Mouse (Mus musculus) forebrain, embryonic 11.5 days (tissue): ENCODE measurements around the gene Ccdc8. TPM values are rescaled to one million over a fixed set of nuclear protein-coding genes. Genes with fewer than 3 reads are reported as not detected.
A peak's percentile ranks its signal among the peaks of the same experiment; 100 is the strongest.

Source experiments
- ATAC-seq: fragments of 200-750 bp; cut with Nextera tagmentation; replicated peaks from 2 replicates; pipeline ENCODE4 v1.8.0; 2017; ENCODE audit warnings: moderate TSS enrichment; ENCODE audit not compliant: low FRiP score
- DNase-seq: peaks from one replicate; pipeline ENCODE4 v3.0.0-alpha.2; 2017; ENCODE audit warnings: low spot score
- H3K27ac ChIP-seq: fragments of 300-500 bp; sonication (generic); 2 replicates; pipeline ENCODE4 v1.5.1; 2014; ENCODE audit warnings: low read depth, low read length
- H3K27me3 ChIP-seq: fragments of 300-500 bp; sonication (generic); 2 replicates; pipeline ENCODE4 v1.6.1; 2014; ENCODE audit warnings: mild to moderate bottlenecking, low read length, mixed read lengths; ENCODE audit not compliant: control insufficient read depth, insufficient read depth
- H3K36me3 ChIP-seq: fragments of 300-500 bp; sonication (generic); 2 replicates; pipeline ENCODE4 v1.6.1; 2014; ENCODE audit warnings: mild to moderate bottlenecking, low read length, moderate library complexity, mixed read lengths; ENCODE audit not compliant: control insufficient read depth, insufficient read depth
- H3K4me1 ChIP-seq: fragments of 300-500 bp; sonication (generic); replicated peaks from 2 replicates; pipeline ENCODE4 v1.6.1; 2014; ENCODE audit warnings: low read length, mixed read lengths; ENCODE audit not compliant: control insufficient read depth, insufficient read depth
- H3K4me2 ChIP-seq: fragments of 300-500 bp; sonication (generic); 2 replicates; pipeline ENCODE4 v1.6.1; 2014; ENCODE audit warnings: low read depth, mild to moderate bottlenecking, low read length, moderate library complexity, mixed read lengths; ENCODE audit not compliant: severe bottlenecking
- H3K4me3 ChIP-seq: fragments of 300-500 bp; sonication (generic); 2 replicates; pipeline ENCODE4 v1.5.1; 2014; ENCODE audit warnings: low read depth, low read length
- H3K9ac ChIP-seq: fragments of 300-500 bp; sonication (generic); 2 replicates; pipeline ENCODE4 v1.6.1; 2014; ENCODE audit warnings: low read length
- H3K9me3 ChIP-seq: fragments of 300-500 bp; sonication (generic); 2 replicates; pipeline ENCODE4 v1.6.1; 2016; ENCODE audit warnings: low read length, mixed read lengths; ENCODE audit not compliant: control insufficient read depth
- WGBS: fragments of 180-500 bp; shearing (Covaris S2); extraction: QIAGEN DNeasy Blood & Tissue Kit; methylation state at CpG from one replicate; pipeline ENCODE4 v1.1.7; 2014; 5-methylcytosine and 5-hydroxymethylcytosine counted together
- polyA plus RNA-seq: library from polyadenylated mRNA; unstranded; fragments of >200 nt; fragmentation: Nextera tagmentation; extraction: Ambion mirVana; gene quantifications from 2 replicates; pipeline ENCODE4 v1.2.1, GENCODE M21; 2014

The Ccdc8 gene
- polyA plus RNA-seq, 1 experiment from 2014 or later: 19.0 TPM

DNA sequence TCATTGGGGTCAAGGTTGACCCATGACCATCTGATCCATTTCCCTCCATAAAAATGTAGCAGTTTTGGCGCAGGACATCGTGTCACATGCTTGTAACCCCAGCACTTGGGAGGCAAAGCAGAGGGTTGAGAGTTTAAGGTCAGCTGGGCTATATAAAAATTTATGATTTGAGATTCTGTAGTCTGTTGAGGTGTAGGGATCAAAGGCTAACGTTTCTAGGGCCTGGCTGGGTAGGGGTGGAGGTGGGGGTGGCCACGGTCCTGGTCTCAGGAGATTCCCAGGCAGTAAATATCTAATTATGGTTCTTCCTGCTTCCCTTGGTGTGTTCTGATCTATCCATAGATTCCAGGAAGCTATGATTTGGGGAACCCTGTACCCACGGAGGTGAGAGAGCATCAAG, 30.8 kb upstream of the Ccdc8 start:
- ATAC-seq (no peak), DNase-seq (no peak)
- WGBS: 81% methylated on average over 5 of the region's 5 CpGs
- no peak overlapping the region for H3K27ac ChIP-seq
- H3K4me3 ChIP-seq: no peak overlapping the region
- no peak overlapping the region for H3K9ac ChIP-seq
- H3K9me3 ChIP-seq: no peaks in the 10 kb centered on the region
- peaks cover 11% of the 10 kb centered on the region for H3K4me1 ChIP-seq
- no peaks in the 10 kb centered on the region for H3K36me3 ChIP-seq
- no peak overlapping the region for H3K4me2 ChIP-seq
- no peaks in the 10 kb centered on the region for H3K27me3 ChIP-seq

DNA sequence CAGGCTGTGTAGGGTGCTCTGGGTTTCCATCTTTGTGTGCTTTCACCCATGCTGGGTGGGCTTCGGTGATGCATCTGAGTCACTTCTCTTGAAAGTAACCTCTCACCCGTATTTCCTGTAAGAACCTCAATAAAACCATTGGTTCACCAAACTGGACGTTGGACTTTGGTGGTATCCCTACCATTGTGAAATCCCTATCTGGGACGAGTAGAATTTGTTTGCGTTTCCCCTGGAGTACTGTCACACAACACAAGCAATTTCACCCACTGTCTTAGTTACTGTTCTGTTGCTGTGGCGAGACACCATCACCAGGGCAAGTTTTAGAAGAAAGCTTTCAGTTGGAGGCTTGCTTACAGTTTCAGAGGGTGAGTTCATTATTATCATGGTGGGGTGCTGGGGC, 24.1 kb upstream of the Ccdc8 start:
- no peaks in the 10 kb centered on the region for H3K4me1 ChIP-seq
- no peaks in the 10 kb centered on the region for H3K9me3 ChIP-seq
- H3K36me3 ChIP-seq: no peaks in the 10 kb centered on the region
- no peak overlapping the region for H3K4me3 ChIP-seq
- H3K27ac ChIP-seq: no peak overlapping the region
- DNase-seq (no peak), ATAC-seq (no peak)
- H3K9ac ChIP-seq: no peak overlapping the region
- H3K27me3 ChIP-seq: no peaks in the 10 kb centered on the region
- H3K4me2 ChIP-seq: no peak overlapping the region
- WGBS: 91% methylated on average over 6 of the region's 6 CpGs

DNA sequence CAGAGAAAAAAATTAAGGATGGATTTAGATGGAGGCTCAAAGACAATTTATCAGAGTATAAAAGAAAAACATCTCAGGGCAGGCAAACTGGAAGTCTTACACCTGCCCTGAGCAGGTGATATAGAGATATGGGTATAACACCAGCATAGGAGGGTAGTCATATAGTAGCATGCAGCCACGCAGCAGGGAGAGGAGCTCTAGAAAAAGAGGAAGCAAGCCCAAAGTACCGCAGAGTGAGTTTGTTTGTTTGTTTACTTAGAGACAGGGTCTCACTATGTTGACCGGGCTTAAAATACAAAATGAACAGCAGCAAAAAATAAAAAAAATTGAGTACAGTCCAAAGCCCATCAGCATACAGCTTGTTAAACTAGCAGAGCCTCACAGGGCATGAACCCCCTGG, 21.3 kb upstream of the Ccdc8 start:
- WGBS: 78% methylated on average over 3 of the region's 3 CpGs
- Histone ChIP-seq H3K4me3 (no peak overlapping the region), H3K36me3 (no peaks in the 10 kb centered on the region), H3K27ac (no peak overlapping the region), H3K9me3 (no peaks in the 10 kb centered on the region), H3K27me3 (no peaks in the 10 kb centered on the region), H3K4me1 (no peaks in the 10 kb centered on the region), H3K4me2 (no peak overlapping the region), H3K9ac (no peak overlapping the region)
- DNase-seq (no peak), ATAC-seq (no peak)

DNA sequence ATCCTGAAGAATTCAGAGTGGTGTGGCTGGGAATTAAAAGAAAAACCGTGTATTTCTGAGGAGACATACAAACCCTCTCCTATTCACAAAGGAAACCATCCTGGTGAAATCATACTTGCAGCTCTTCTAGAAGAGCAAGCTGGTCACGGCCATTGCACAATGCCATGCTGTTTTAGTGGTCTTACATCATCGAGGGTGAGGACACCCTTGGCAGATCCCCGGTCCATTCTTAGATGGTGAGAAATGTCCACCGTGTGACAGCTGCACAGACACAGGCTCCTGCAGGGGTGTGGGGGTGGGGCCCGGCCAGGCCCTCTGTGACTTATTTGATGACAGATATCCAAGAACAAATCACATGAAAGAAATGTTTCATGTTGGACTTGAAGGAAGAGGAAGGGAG, 18.5 kb upstream of the Ccdc8 start:
- no peak for DNase-seq
- WGBS: 84% methylated on average over 6 of the region's 6 CpGs

DNA sequence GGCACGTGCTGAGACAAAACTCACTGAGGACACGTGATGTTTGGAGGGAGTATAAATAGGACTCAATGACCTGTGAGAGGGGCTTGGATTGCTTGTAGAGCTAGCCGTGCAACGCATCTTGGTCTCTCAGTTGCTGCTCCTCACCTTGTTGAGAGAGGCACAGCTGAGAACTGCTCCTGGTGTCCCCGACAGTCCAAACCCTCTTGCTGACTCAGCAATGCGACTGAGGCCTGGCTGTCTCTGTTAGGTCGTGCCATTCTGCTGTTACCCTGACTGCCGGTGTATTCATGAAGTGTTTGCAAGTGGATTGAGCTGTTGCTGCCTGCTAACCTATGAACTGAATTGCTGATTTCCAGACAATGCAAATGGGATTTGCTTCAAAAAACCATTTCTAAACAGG, 16.2 kb upstream of the Ccdc8 start:
- no peak overlapping the region for H3K27ac ChIP-seq
- peaks cover 2% of the 10 kb centered on the region; the same call in 1 of the 2 replicates for H3K4me1 ChIP-seq
- ATAC-seq: no peak
- no peak overlapping the region for H3K4me3 ChIP-seq
- H3K9ac ChIP-seq: no peak overlapping the region
- 62% methylated on average over 8 of the region's 8 CpGs for WGBS
- H3K4me2 ChIP-seq: no peak overlapping the region
- no peaks in the 10 kb centered on the region for H3K36me3 ChIP-seq
- no peak for DNase-seq
- no peaks in the 10 kb centered on the region for H3K9me3 ChIP-seq
- no peaks in the 10 kb centered on the region for H3K27me3 ChIP-seq

More for the DNA sequence above, 18.5 kb upstream of the Ccdc8 start:
- Histone ChIP-seq H3K9ac (no peak overlapping the region), H3K4me1 (no peaks in the 10 kb centered on the region), H3K4me2 (no peak overlapping the region), H3K27me3 (no peaks in the 10 kb centered on the region), H3K36me3 (no peaks in the 10 kb centered on the region), H3K9me3 (no peaks in the 10 kb centered on the region), H3K4me3 (no peak overlapping the region), H3K27ac (no peak overlapping the region)
- no peak for ATAC-seq

DNA sequence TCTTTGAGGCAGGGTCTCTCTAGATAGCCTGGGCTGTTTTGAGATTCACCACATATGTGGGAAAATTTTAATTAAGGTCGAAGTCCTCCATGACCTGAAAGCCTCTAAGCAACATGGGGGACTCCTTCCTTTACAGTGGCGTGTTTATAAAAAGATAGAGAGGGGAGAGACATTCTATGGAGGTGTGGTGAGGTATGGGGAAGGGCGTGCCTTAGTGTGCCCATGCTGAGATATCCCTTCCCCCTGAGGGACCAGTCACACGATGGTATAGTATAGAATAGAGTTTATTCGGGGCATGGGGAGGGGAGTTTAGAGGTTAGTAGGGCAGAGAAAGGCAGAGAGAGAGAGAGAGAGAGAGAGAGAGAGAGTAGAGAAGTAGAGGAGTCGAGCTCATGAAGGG, 14.3 kb upstream of the Ccdc8 start:
- no peak overlapping the region for H3K9ac ChIP-seq
- no peak overlapping the region for H3K4me2 ChIP-seq
- H3K27ac ChIP-seq: no peak overlapping the region
- H3K27me3 ChIP-seq: no peaks in the 10 kb centered on the region
- no peak for ATAC-seq
- H3K4me1 ChIP-seq: peaks cover 7% of the 10 kb centered on the region; the same call in 1 of the 2 replicates
- WGBS: 74% methylated on average over 6 of the region's 6 CpGs
- H3K9me3 ChIP-seq: no peaks in the 10 kb centered on the region
- H3K36me3 ChIP-seq: no peaks in the 10 kb centered on the region
- H3K4me3 ChIP-seq: no peak overlapping the region
- no peak for DNase-seq

DNA sequence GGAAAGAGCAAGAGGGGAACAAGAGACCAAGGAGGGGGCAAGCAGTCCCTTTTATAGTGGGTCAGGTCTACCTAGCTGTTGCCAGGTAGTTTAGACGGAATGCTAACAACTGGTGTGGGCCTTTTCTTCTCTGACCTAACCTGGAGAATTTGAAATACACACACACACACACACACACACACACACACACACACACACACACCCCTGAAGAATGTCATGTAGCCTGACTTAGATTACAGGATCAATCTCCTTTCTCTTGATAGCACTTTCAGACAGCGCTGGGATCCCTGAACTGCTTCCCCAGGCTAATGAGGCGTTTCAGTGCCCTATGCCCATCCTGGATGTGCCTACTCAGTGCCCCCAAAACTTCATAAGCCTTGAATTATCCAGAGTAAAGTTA, 13.9 kb upstream of the Ccdc8 start:
- H3K4me2 ChIP-seq: no peak overlapping the region
- H3K27ac ChIP-seq: no peak overlapping the region
- no peak overlapping the region for H3K4me3 ChIP-seq
- no peaks in the 10 kb centered on the region for H3K36me3 ChIP-seq
- no peak for ATAC-seq
- H3K9ac ChIP-seq: no peak overlapping the region
- 93% methylated on average over 3 of the region's 3 CpGs for WGBS
- no peaks in the 10 kb centered on the region for H3K27me3 ChIP-seq
- H3K9me3 ChIP-seq: no peaks in the 10 kb centered on the region
- peaks cover 11% of the 10 kb centered on the region; the same call in 1 of the 2 replicates for H3K4me1 ChIP-seq
- no peak for DNase-seq

DNA sequence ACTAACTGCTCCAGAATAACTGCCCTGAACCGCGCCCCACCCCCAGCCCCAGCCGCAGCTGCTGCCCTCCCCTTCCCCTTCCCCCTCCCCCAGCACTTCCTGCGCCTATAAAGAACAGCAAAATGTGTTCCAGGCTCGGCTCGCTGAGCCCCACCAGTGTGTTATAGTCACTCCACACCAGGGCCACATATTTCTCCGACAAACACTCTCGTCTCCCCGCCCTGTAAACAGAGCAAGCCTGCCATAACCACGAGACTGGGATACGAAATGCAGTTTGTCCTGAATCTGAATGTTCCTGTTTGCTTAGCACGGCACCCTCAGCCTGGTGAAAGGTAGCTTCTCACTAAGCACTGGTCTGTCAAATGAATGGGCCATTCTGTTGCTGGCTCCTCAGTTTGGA, 12.2 kb upstream of the Ccdc8 start:
- H3K9me3 ChIP-seq: no peaks in the 10 kb centered on the region
- no peaks in the 10 kb centered on the region for H3K27me3 ChIP-seq
- H3K4me2 ChIP-seq: peak overlapping the region; percentile 22; the same call in 1 of the 2 replicates
- 10% methylated on average over 12 of the region's 12 CpGs for WGBS
- H3K27ac ChIP-seq: 0 out of 2 replicates have a peak overlapping the region, but pooled peaks have one; percentile 50
- no peak overlapping the region for H3K4me3 ChIP-seq
- H3K36me3 ChIP-seq: no peaks in the 10 kb centered on the region
- ATAC-seq: peak; percentile 40
- DNase-seq: peak; percentile 68
- H3K9ac ChIP-seq: peak overlapping the region; percentile 45
- H3K4me1 ChIP-seq: peaks cover 14% of the 10 kb centered on the region; the same call in 1 of the 2 replicates

DNA sequence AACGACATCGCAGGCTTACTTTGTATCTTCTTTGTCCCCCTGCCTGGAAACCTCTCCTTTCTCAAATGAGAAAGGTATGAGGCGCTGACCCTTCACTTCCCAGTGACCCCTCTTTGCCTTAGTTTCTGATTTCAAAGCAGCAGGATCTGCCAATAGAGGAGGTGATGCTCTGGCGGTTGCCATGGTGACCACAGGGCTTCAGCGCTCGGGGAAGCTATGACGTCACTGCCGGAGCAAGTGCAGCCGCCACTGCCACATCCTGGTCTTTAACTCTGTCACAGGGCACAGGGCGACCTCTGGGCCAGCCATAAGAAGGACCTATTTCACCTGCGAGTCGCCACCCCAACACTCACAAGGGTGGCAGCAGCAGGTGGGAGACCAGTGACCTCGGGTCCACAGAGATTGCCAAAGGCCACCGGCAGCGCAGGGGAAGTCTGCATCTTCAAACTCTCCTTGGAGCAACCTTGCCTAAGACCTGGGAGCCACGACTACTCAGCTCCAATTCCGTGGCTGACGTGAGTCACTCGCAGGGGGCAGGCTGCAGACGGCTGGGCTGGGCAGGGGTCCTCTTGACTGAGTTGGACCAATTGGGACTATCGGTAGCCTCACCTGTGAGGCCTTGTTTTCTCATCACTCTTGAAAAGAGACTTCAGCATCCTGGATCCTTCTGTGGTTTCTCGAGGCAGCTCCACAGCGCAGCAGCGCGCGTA, 9.5 kb upstream of the Ccdc8 start, which contains the start of gene Gm42372:
Gene Gm42372, plus strand, starts transcription at position 228 of the 710 bp plus-strand sequence.
- ATAC-seq (peak; percentile 86), DNase-seq (peak; percentile 92)
- H3K4me2 ChIP-seq: peak within 1 kb of the TSS; percentile 75
- H3K36me3 ChIP-seq: no peaks in the 10 kb centered on the region
- H3K9me3 ChIP-seq: no peaks in the 10 kb centered on the region
- 17% methylated on average over 26 of the region's 26 CpGs for WGBS
- peak within 1 kb of the TSS; percentile 53 for H3K9ac ChIP-seq
- peak within 1 kb of the TSS; percentile 57; the same call in 1 of the 2 replicates for H3K27ac ChIP-seq
- H3K4me1 ChIP-seq: peaks cover 17% of the 10 kb centered on the region; the same call in 1 of the 2 replicates
- no peaks in the 10 kb centered on the region for H3K27me3 ChIP-seq
- peak within 1 kb of the TSS; percentile 36 for H3K4me3 ChIP-seq
